Mouse (Mus musculus): Measurements from ENCODE around the gene Tatdn2. TPM values are rescaled to one million over a fixed set of nuclear protein-coding genes. Genes with fewer than 3 reads are reported as not detected.

Gene Tatdn2
- total RNA-seq, 2 experiments from 2014 or later: 54.4 to 60.9 TPM

Small RNAs within 50 kb of the gene (microRNA-seq; reads per million reads assigned to microRNA genes)
- 0.59 to 0.74 reads per million in 2 experiments for gene Mir7042

Other genes with a start within 250 kb of the Tatdn2 start
- gene Il17re, start 238.6 kb upstream of the Tatdn2 start, total RNA-seq (2021): under 1 TPM in 1 of 2 experiments, not detected in 1; 0.18 TPM
- gene Il17rc, start 225.6 kb upstream of the Tatdn2 start, total RNA-seq (2021): 1 to 10 TPM; 4.1 to 4.2 TPM
- gene Creld1, start 213.8 kb upstream of the Tatdn2 start, total RNA-seq (2021): 100 to 1,000 TPM; 106 to 111 TPM
- gene Prrt3, start 195.1 kb upstream of the Tatdn2 start, total RNA-seq (2021): 10 to 100 TPM; 50.5 to 55.0 TPM
- 10 to 100 TPM; 77.4 to 78.1 TPM for gene Emc3, start 165.4 kb upstream of the Tatdn2 start, total RNA-seq (2021)
- 1 to 10 TPM; 1.7 to 2.7 TPM for gene Fancd2, start 165.4 kb upstream of the Tatdn2 start, total RNA-seq (2021)
- gene Fancd2os, start 96.3 kb upstream of the Tatdn2 start, total RNA-seq (2021): under 1 TPM; 0.27 to 0.41 TPM
- gene Brk1, start 92.3 kb upstream of the Tatdn2 start, total RNA-seq (2021): 100 to 1,000 TPM; 221 to 222 TPM
- 10 to 100 TPM; 44.3 to 48.5 TPM for gene Vhl, start 73.1 kb upstream of the Tatdn2 start, total RNA-seq (2021)
- gene Irak2, start 58.6 kb upstream of the Tatdn2 start, total RNA-seq (2021): 10 to 100 TPM; 21.1 to 27.2 TPM
- gene Ghrl, start 22.8 kb downstream of the Tatdn2 start, total RNA-seq (2021): not detected
- 10 to 100 TPM; 73.3 to 75.9 TPM for gene Sec13, start 43.7 kb downstream of the Tatdn2 start, total RNA-seq (2021)

Data from layer of hippocampus, adult 18-20 months (tissue).